Mouse (Mus musculus): ENCODE measurements around the gene Kalrn. TPM values are rescaled to one million over a fixed set of nuclear protein-coding genes. Genes with fewer than 3 reads are reported as not detected.
A peak's percentile ranks its signal among the peaks of the same experiment; 100 is the strongest.

The Kalrn gene
- polyA plus RNA-seq, 1 experiment from 2014 or later, result 38.5 TPM

GRCm38 (mm10) chr16:34413868-34414333 is 159.4 kb downstream of the Kalrn start:
- Histone ChIP-seq H3K27ac (peak overlapping the region; percentile 75), H3K36me3 (peaks cover 4% of the 10 kb centered on the region; the same call in 1 of the 2 replicates), H3K9ac (replicated peaks) (no peak overlapping the region), H3K27me3 (no peaks in the 10 kb centered on the region), H3K4me3 (replicated peaks) (no peak overlapping the region), H3K4me2 (replicated peaks) (no peak overlapping the region), H3K4me1 (replicated peaks) (peaks cover 58% of the 10 kb centered on the region), H3K9me3 (no peaks in the 10 kb centered on the region)
- WGBS, result 44% methylated on average over 10 of the region's 10 CpGs
- ATAC-seq, result peak; percentile 63

GRCm38 (mm10) chr16:34407036-34407435 is 166.3 kb downstream of the Kalrn start:
- no peak for ATAC-seq
- WGBS, result 81% methylated on average over 8 of the region's 8 CpGs

GRCm38 (mm10) chr16:34405094-34405493 is 168.2 kb downstream of the Kalrn start:
- Histone ChIP-seq H3K4me1 (replicated peaks) (peaks cover 22% of the 10 kb centered on the region), H3K27me3 (no peaks in the 10 kb centered on the region), H3K4me2 (replicated peaks) (no peak overlapping the region), H3K4me3 (replicated peaks) (no peak overlapping the region), H3K27ac (no peak overlapping the region), H3K9ac (replicated peaks) (no peak overlapping the region), H3K36me3 (no peaks in the 10 kb centered on the region), H3K9me3 (no peaks in the 10 kb centered on the region)
- no peak for ATAC-seq
- WGBS, result 82% methylated on average over 5 of the region's 5 CpGs

More at GRCm38 (mm10) chr16:34407036-34407435, 166.3 kb downstream of the Kalrn start:
- H3K4me1 ChIP-seq (replicated peaks), result peaks cover 20% of the 10 kb centered on the region; the same call in 1 of the 2 replicates
- H3K27ac ChIP-seq, result peak overlapping the region; percentile 39; the same call in 1 of the 2 replicates
- no peak overlapping the region for H3K4me3 ChIP-seq (replicated peaks)
- no peak overlapping the region for H3K4me2 ChIP-seq (replicated peaks)
- no peaks in the 10 kb centered on the region for H3K27me3 ChIP-seq
- no peaks in the 10 kb centered on the region for H3K36me3 ChIP-seq
- no peak overlapping the region for H3K9ac ChIP-seq (replicated peaks)
- no peaks in the 10 kb centered on the region for H3K9me3 ChIP-seq

- no peak for ATAC-seq
- Histone ChIP-seq H3K4me1 (replicated peaks) (peaks cover 28% of the 10 kb centered on the region), H3K27ac (no peak overlapping the region), H3K27me3 (no peaks in the 10 kb centered on the region), H3K9me3 (no peaks in the 10 kb centered on the region), H3K4me2 (replicated peaks) (no peak overlapping the region), H3K9ac (replicated peaks) (no peak overlapping the region), H3K36me3 (peaks cover 3% of the 10 kb centered on the region; the same call in 1 of the 2 replicates), H3K4me3 (replicated peaks) (no peak overlapping the region)
- WGBS, result 81% methylated on average over 1 of the region's 1 CpGs
These were observed 172.1 kb downstream of the Kalrn start for GRCm38 (mm10) chr16:34401216-34401615.

GRCm38 (mm10) chr16:34400102-34400728 is 173.1 kb downstream of the Kalrn start:
- Histone ChIP-seq H3K4me2 (replicated peaks) (no peak overlapping the region), H3K27ac (no peak overlapping the region), H3K4me3 (replicated peaks) (no peak overlapping the region), H3K4me1 (replicated peaks) (peaks cover 32% of the 10 kb centered on the region), H3K36me3 (peaks cover 3% of the 10 kb centered on the region; the same call in 1 of the 2 replicates), H3K27me3 (no peaks in the 10 kb centered on the region), H3K9ac (replicated peaks) (no peak overlapping the region), H3K9me3 (no peaks in the 10 kb centered on the region)
- 0 out of 2 replicates have a peak, but pooled peaks have one; percentile 48 for ATAC-seq
- WGBS, result 46% methylated on average over 13 of the region's 13 CpGs

- no peak overlapping the region for H3K9ac ChIP-seq (replicated peaks)
- H3K4me1 ChIP-seq (replicated peaks), result peaks cover 49% of the 10 kb centered on the region
- no peak overlapping the region for H3K27ac ChIP-seq
- no peaks in the 10 kb centered on the region for H3K27me3 ChIP-seq
- no peak overlapping the region for H3K4me3 ChIP-seq (replicated peaks)
- 0 out of 2 replicates have a peak, but pooled peaks have one; percentile 10 for ATAC-seq
- H3K4me2 ChIP-seq (replicated peaks), result no peak overlapping the region
- H3K36me3 ChIP-seq, result peaks cover 6% of the 10 kb centered on the region; the same call in 1 of the 2 replicates
- H3K9me3 ChIP-seq, result no peaks in the 10 kb centered on the region
These were observed 178.0 kb downstream of the Kalrn start for GRCm38 (mm10) chr16:34395221-34395811.

- 77% methylated on average over 5 of the region's 5 CpGs for WGBS
- 0 out of 2 replicates have a peak, but pooled peaks have one; percentile 40 for ATAC-seq
- H3K4me2 ChIP-seq (replicated peaks), result no peak overlapping the region
These were observed 183.6 kb downstream of the Kalrn start for GRCm38 (mm10) chr16:34389520-34390271.

GRCm38 (mm10) chr16:34388871-34389270 is 184.5 kb downstream of the Kalrn start:
- no peak overlapping the region for H3K4me2 ChIP-seq (replicated peaks)
- WGBS, result 94% methylated on average over 6 of the region's 6 CpGs
- no peak overlapping the region for H3K9ac ChIP-seq (replicated peaks)
- H3K27ac ChIP-seq, result no peak overlapping the region
- no peak overlapping the region for H3K4me3 ChIP-seq (replicated peaks)
- H3K9me3 ChIP-seq, result no peaks in the 10 kb centered on the region
- H3K27me3 ChIP-seq, result no peaks in the 10 kb centered on the region
- peaks cover 25% of the 10 kb centered on the region for H3K36me3 ChIP-seq
- ATAC-seq, result no peak
- peaks cover 38% of the 10 kb centered on the region for H3K4me1 ChIP-seq (replicated peaks)

More at GRCm38 (mm10) chr16:34389520-34390271, 183.6 kb downstream of the Kalrn start:
- Histone ChIP-seq H3K4me1 (replicated peaks) (peaks cover 35% of the 10 kb centered on the region), H3K9me3 (no peaks in the 10 kb centered on the region), H3K27ac (0 out of 2 replicates have a peak overlapping the region, but pooled peaks have one; percentile 5), H3K27me3 (no peaks in the 10 kb centered on the region), H3K9ac (replicated peaks) (no peak overlapping the region), H3K4me3 (replicated peaks) (no peak overlapping the region), H3K36me3 (peaks cover 18% of the 10 kb centered on the region)

GRCm38 (mm10) chr16:34385065-34385464 is 188.3 kb downstream of the Kalrn start:
- H3K27ac ChIP-seq, result no peak overlapping the region
- no peaks in the 10 kb centered on the region for H3K27me3 ChIP-seq
- peaks cover 22% of the 10 kb centered on the region for H3K36me3 ChIP-seq
- no peak for ATAC-seq
- no peak overlapping the region for H3K9ac ChIP-seq (replicated peaks)
- H3K4me1 ChIP-seq (replicated peaks), result peaks cover 39% of the 10 kb centered on the region
- WGBS, result 93% methylated on average over 8 of the region's 8 CpGs
- H3K9me3 ChIP-seq, result no peaks in the 10 kb centered on the region
- no peak overlapping the region for H3K4me2 ChIP-seq (replicated peaks)
- H3K4me3 ChIP-seq (replicated peaks), result no peak overlapping the region

GRCm38 (mm10) chr16:34382992-34383391 is 190.3 kb downstream of the Kalrn start:
- H3K36me3 ChIP-seq, result peaks cover 16% of the 10 kb centered on the region
- H3K27me3 ChIP-seq, result no peaks in the 10 kb centered on the region
- H3K4me3 ChIP-seq (replicated peaks), result no peak overlapping the region
- ATAC-seq, result peak; percentile 60; the same call in 1 of the 2 replicates
- peak overlapping the region; percentile 47; the same call in 1 of the 2 replicates for H3K27ac ChIP-seq
- H3K9me3 ChIP-seq, result no peaks in the 10 kb centered on the region
- H3K9ac ChIP-seq (replicated peaks), result no peak overlapping the region
- no peak overlapping the region for H3K4me2 ChIP-seq (replicated peaks)
- peaks cover 31% of the 10 kb centered on the region for H3K4me1 ChIP-seq (replicated peaks)
- WGBS, result 55% methylated on average over 4 of the region's 4 CpGs

- 0 out of 2 replicates have a peak, but pooled peaks have one; percentile 37 for ATAC-seq
- WGBS, result 86% methylated on average over 12 of the region's 12 CpGs
- no peak overlapping the region for H3K4me2 ChIP-seq (replicated peaks)
- H3K27ac ChIP-seq, result no peak overlapping the region
- no peak overlapping the region for H3K4me3 ChIP-seq (replicated peaks)
- H3K9me3 ChIP-seq, result no peaks in the 10 kb centered on the region
- no peaks in the 10 kb centered on the region for H3K36me3 ChIP-seq
- H3K4me1 ChIP-seq (replicated peaks), result peaks cover 32% of the 10 kb centered on the region
- H3K27me3 ChIP-seq, result no peaks in the 10 kb centered on the region
- H3K9ac ChIP-seq (replicated peaks), result no peak overlapping the region
These were observed 197.0 kb downstream of the Kalrn start for GRCm38 (mm10) chr16:34376166-34376857.
